ENCODE assay signal across 7 mouse cellular contexts in genomic region chr15:97821983-97822363, GRCm38 (mm10). TPM values are rescaled to one million over a fixed set of nuclear protein-coding genes. Genes with fewer than 3 reads are reported as not detected.
DNase-seq lines count a peak whose midpoint lies in the region; ATAC-seq and TF ChIP-seq lines count a peak whose summit lies in the region.

No protein-coding gene starts in this region.

- WGBS in liver, embryonic 13.5 days (ENCODE audit: insufficient replicate concordance): 43% methylated on average over 6 of the region's 6 CpGs
- 14% methylated on average over 6 of the region's 6 CpGs for WGBS in thymus, adult 2 months

- peaks cover 42% of the 10 kb centered on the region for H3K4me1 ChIP-seq in embryonic fibroblast, embryonic 13.5 days (ENCODE audit: control insufficient read depth, insufficient read depth, low read length)
- peaks cover 69% of the 10 kb centered on the region for H3K4me1 ChIP-seq in liver, embryonic 13.5 days (replicated peaks)
- H3K4me1 ChIP-seq in thymus, adult 2 months (replicated peaks; ENCODE audit: control insufficient read depth, insufficient read depth, low read length): peaks cover 81% of the 10 kb centered on the region

- H3K9me3 ChIP-seq in liver, embryonic 13.5 days (replicated peaks): no peaks in the 10 kb centered on the region

- DNase-seq in layer of hippocampus, adult 2 months (ENCODE audit: low spot score in 2 of 2): no peak
- no peak for DNase-seq in layer of hippocampus, adult 9-11 months
- DNase-seq in liver, embryonic 13.5 days: no peak
- peak; percentile 61 for DNase-seq in thymus, adult 2 months
- DNase-seq in embryo, embryonic 11 days: no peak
- DNase-seq in left cerebral cortex, adult 11 months (ENCODE audit: low spot score): no peak

- H3K27ac ChIP-seq in layer of hippocampus, adult 2 months: peak overlapping the region; percentile 83; the same call in 1 of the 2 replicates
- peak overlapping the region; percentile 37; the same call in 1 of the 2 replicates for H3K27ac ChIP-seq in embryonic fibroblast, embryonic 13.5 days (ENCODE audit: insufficient read depth, low read length)
- peak overlapping the region; percentile 72 for H3K27ac ChIP-seq in liver, embryonic 13.5 days
- H3K27ac ChIP-seq in thymus, adult 2 months (ENCODE audit: control insufficient read depth, insufficient read depth, low read length): peak overlapping the region; percentile 48

- no peak for TF ChIP-seq POLR2A in embryonic fibroblast, embryonic 13.5 days (IDR thresholded peaks at IDR 0.05; ENCODE audit: low read depth, low read length)
- no peak for TF ChIP-seq POLR2A in thymus, adult 2 months (IDR thresholded peaks at IDR 0.05; ENCODE audit: control insufficient read depth, extremely low read depth, insufficient read depth, low read length, poor library complexity)

- H3K36me3 ChIP-seq in liver, embryonic 13.5 days: 0 out of 2 replicates have a peak, but pooled peaks cover 4% of the 10 kb centered on the region
- peaks cover 32% of the 10 kb centered on the region for H3K36me3 ChIP-seq in thymus, adult 2 months (ENCODE audit: control insufficient read depth, insufficient read depth, low read length)

- TF ChIP-seq CTCF in layer of hippocampus, adult 2 months (conservative IDR thresholded peaks at IDR 0.05): no peak
- no peak for TF ChIP-seq CTCF in embryonic fibroblast, embryonic 13.5 days (IDR thresholded peaks at IDR 0.05; ENCODE audit: borderline replicate concordance, insufficient read depth, low read length)
- 0 out of 2 replicates have a peak, but pooled peaks have one; percentile 20 for TF ChIP-seq CTCF in thymus, adult 2 months (IDR thresholded peaks at IDR 0.05; ENCODE audit: borderline replicate concordance, control insufficient read depth, extremely low read depth, insufficient read depth, low read length, poor library complexity)

- no peak overlapping the region for H3K4me2 ChIP-seq in liver, embryonic 13.5 days

- no peak for ATAC-seq in liver, embryonic 13.5 days (ENCODE audit: low read depth)

- H3K9ac ChIP-seq in liver, embryonic 13.5 days: peak overlapping the region; percentile 9; the same call in 1 of the 2 replicates

- H3K27me3 ChIP-seq in liver, embryonic 13.5 days: no peaks in the 10 kb centered on the region
- no peaks in the 10 kb centered on the region for H3K27me3 ChIP-seq in thymus, adult 2 months (ENCODE audit: control insufficient read depth, insufficient read depth, low read length)

- H3K4me3 ChIP-seq in layer of hippocampus, adult 2 months: no peak overlapping the region
- H3K4me3 ChIP-seq in embryonic fibroblast, embryonic 13.5 days (ENCODE audit: insufficient read depth, low read length): no peak overlapping the region
- H3K4me3 ChIP-seq in liver, embryonic 13.5 days (replicated peaks): no peak overlapping the region
- H3K4me3 ChIP-seq in thymus, adult 2 months (ENCODE audit: control insufficient read depth, insufficient read depth, low read length): no peak overlapping the region

RNA-seq across cellular contexts. Expression of gene Hdac7, which starts 22.3 kb away (rescaled TPM):
- 10 to 100 TPM; 23.8 to 28.5 TPM for total RNA-seq in layer of hippocampus, adult 2 months (2021)
- polyA plus RNA-seq in embryonic fibroblast, embryonic 13.5 days (2011; ENCODE audit: insufficient read length, low read depth, missing spikeins): 51.8 and 60.1 TPM in 2 replicates
- 8.0 and 8.3 TPM in 2 replicates for polyA plus RNA-seq in liver, embryonic 13.5 days (2015; fragmentation: Nextera tagmentation; extraction: Ambion mirVana)
- polyA plus RNA-seq in thymus, adult 2 months (2012; rRNA removed): 827 and 963 TPM in 2 replicates

RNA-seq across cellular contexts. Expression of gene Slc48a1, which starts 43.7 kb away (rescaled TPM):
- total RNA-seq in layer of hippocampus, adult 2 months (2021): 100 to 1,000 TPM; 133 to 135 TPM
- polyA plus RNA-seq in embryonic fibroblast, embryonic 13.5 days (2011; ENCODE audit: insufficient read length, low read depth, missing spikeins): 136 and 167 TPM in 2 replicates
- polyA plus RNA-seq in liver, embryonic 13.5 days (2015; fragmentation: Nextera tagmentation; extraction: Ambion mirVana): 89.5 and 101 TPM in 2 replicates
- polyA plus RNA-seq in thymus, adult 2 months (2012; rRNA removed): 62.1 and 62.8 TPM in 2 replicates

RNA-seq across cellular contexts. Expression of gene Rapgef3, which starts 54.2 kb away (rescaled TPM):
- total RNA-seq in layer of hippocampus, adult 2 months (2021): 10 to 100 TPM; 45.5 to 46.8 TPM
- polyA plus RNA-seq in embryonic fibroblast, embryonic 13.5 days (2011; ENCODE audit: insufficient read length, low read depth, missing spikeins): 6.6 and 10.8 TPM in 2 replicates
- polyA plus RNA-seq in liver, embryonic 13.5 days (2015; fragmentation: Nextera tagmentation; extraction: Ambion mirVana): 1.2 and 1.8 TPM in 2 replicates
- 276 and 278 TPM in 2 replicates for polyA plus RNA-seq in thymus, adult 2 months (2012; rRNA removed)

Comparison
In these comparisons a context has a peak if more than half of its experiments do, and no peak if none do; other contexts are left out.
1. RNA of gene Hdac7, which starts 22.3 kb away (polyA plus RNA-seq): 827 to 963 TPM in thymus, adult 2 months; 51.8 to 60.1 TPM in embryonic fibroblast, embryonic 13.5 days and 8.0 to 8.3 TPM in liver, embryonic 13.5 days; every median in the first group is over 10 times any median in the second.
2. RNA of gene Rapgef3, which starts 54.2 kb away (polyA plus RNA-seq): 276 to 278 TPM in thymus, adult 2 months; 6.6 to 10.8 TPM in embryonic fibroblast, embryonic 13.5 days and 1.2 to 1.8 TPM in liver, embryonic 13.5 days; every median in the first group is over 10 times any median in the second.
3. Peak in every context shown above with its lines, with median percentiles within 50 percentile points of each other: H3K27ac ChIP-seq.